Mouse (Mus musculus) hindbrain, embryonic 11.5 days (tissue): ENCODE measurements around the gene Vstm5. TPM values are rescaled to one million over a fixed set of nuclear protein-coding genes. Genes with fewer than 3 reads are reported as not detected.

ENCODE experiments used
- ATAC-seq: fragments of 200-750 bp; cut with Nextera tagmentation; 2 replicates; pipeline ENCODE4 v1.8.0; 2017; ENCODE audit warnings: mild to moderate bottlenecking, moderate TSS enrichment, moderate library complexity; ENCODE audit not compliant: low FRiP score
- DNase-seq: peaks from one replicate; pipeline ENCODE4 v3.0.0-alpha.2; 2015; ENCODE audit warnings: low spot score
- H3K27ac ChIP-seq: fragments of 300-500 bp; sonication (generic); 2 replicates; pipeline ENCODE4 v1.5.1; 2014; ENCODE audit warnings: mild to moderate bottlenecking, low read depth, low read length
- H3K27me3 ChIP-seq: fragments of 300-500 bp; sonication (generic); 2 replicates; pipeline ENCODE4 v1.6.1; 2014; ENCODE audit warnings: mild to moderate bottlenecking, low read length, moderate library complexity, mixed read lengths; ENCODE audit not compliant: control insufficient read depth, insufficient read depth
- H3K36me3 ChIP-seq: fragments of 300-500 bp; sonication (generic); 2 replicates; pipeline ENCODE4 v1.6.1; 2014; ENCODE audit warnings: mild to moderate bottlenecking, low read length, moderate library complexity, mixed read lengths; ENCODE audit not compliant: control insufficient read depth, insufficient read depth
- H3K4me1 ChIP-seq: fragments of 300-500 bp; sonication (generic); replicated peaks from 2 replicates; pipeline ENCODE4 v1.6.1; 2014; ENCODE audit warnings: low read length, mixed read lengths; ENCODE audit not compliant: control insufficient read depth, insufficient read depth
- H3K4me2 ChIP-seq: fragments of 300-500 bp; sonication (generic); replicated peaks from 2 replicates; pipeline ENCODE4 v1.6.1; 2014; ENCODE audit warnings: mild to moderate bottlenecking, low read depth, low read length
- H3K4me3 ChIP-seq: fragments of 300-500 bp; sonication (generic); 2 replicates; pipeline ENCODE4 v1.5.1; 2014; ENCODE audit warnings: low read depth, low read length
- H3K9ac ChIP-seq: fragments of 300-500 bp; sonication (generic); 2 replicates; pipeline ENCODE4 v1.6.1; 2014; ENCODE audit warnings: low read depth, low read length
- H3K9me3 ChIP-seq: fragments of 300-500 bp; sonication (generic); 2 replicates; pipeline ENCODE4 v1.6.1; 2016; ENCODE audit warnings: low read length; ENCODE audit not compliant: control insufficient read depth
- WGBS: fragments of 180-500 bp; shearing (Covaris S2); extraction: QIAGEN DNeasy Blood & Tissue Kit; methylation state at CpG from one replicate; pipeline ENCODE4 v1.1.7; 2014; 5-methylcytosine and 5-hydroxymethylcytosine counted together
- polyA plus RNA-seq: library from polyadenylated mRNA; unstranded; fragments of >200 nt; fragmentation: Nextera tagmentation; extraction: Ambion mirVana; gene quantifications from 2 replicates; pipeline ENCODE4 v1.2.1, GENCODE M21; 2014

Vstm5 gene
- polyA plus RNA-seq, 1 experiment from 2014 or later, result 2.1 TPM

DNA sequence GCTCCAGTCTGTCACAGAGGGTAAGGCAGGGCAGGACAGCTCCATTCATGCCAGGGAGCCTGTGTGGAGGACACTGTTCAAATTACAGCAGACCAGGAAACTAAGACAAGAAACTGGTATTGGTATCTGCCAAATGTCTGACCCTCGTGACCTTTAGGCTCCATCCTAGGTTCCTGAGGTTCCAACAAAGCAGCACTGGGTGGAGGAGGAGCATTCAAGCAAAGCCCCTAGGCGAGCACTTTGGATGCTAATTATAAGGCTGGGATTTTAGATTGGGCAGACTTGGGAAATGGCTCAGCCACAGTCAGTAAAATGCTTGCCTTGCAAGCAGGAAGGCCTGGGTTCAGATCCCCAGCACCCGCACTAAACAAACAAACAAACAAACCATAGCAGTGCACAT is 2.9 kb upstream of the Vstm5 start:
- Histone ChIP-seq H3K4me1 (no peaks in the 10 kb centered on the region), H3K4me2 (no peak overlapping the region), H3K9ac (no peak overlapping the region), H3K36me3 (no peaks in the 10 kb centered on the region), H3K27ac (no peak overlapping the region), H3K4me3 (no peak overlapping the region), H3K9me3 (no peaks in the 10 kb centered on the region), H3K27me3 (no peaks in the 10 kb centered on the region; the same call in 1 of the 2 replicates)
- ATAC-seq (no peak), DNase-seq (no peak)
- 77% methylated on average over 3 of the region's 3 CpGs for WGBS

DNA sequence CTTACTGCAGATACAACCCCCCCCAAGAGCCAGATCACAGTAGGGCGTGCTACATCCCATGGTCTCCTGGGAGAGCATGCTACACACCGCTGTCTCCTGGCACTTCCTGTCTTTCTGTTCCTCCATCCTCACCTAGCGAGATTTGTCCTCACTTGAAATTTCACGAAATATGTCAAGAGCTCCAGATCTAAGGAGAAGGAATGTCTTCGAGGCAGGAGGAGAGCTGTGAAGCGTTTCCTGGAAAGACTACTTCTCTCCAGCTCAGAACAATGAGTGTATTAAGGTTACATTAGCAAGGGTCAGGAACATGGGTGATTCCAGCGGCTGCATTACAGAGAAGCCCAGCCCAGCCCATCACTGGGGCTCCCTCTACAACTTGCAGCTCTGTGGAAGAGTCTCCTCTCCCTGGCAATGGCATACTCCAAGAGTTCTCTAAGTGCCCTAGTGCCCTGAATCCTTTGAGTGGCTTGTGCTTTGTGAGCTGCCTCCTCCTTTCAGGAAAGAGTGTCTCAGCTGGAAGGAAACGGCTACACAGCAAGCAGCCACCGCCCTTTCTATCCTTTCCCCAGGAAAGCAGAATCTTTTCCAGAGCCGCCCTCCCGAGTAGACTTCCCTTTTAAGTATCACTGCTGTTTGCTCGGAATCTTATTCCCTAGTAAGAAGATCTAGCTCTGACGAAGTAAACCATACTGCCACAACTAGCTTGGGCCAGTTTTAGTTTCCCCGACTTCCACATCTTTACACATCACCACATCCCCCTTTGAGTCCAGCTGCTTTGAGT is 1.1 kb upstream of the Vstm5 start:
- Histone ChIP-seq H3K9ac (no peak overlapping the region), H3K4me1 (no peaks in the 10 kb centered on the region), H3K4me3 (no peak overlapping the region), H3K27ac (no peak overlapping the region), H3K27me3 (no peaks in the 10 kb centered on the region; the same call in 1 of the 2 replicates), H3K4me2 (no peak overlapping the region), H3K9me3 (no peaks in the 10 kb centered on the region), H3K36me3 (no peaks in the 10 kb centered on the region)
- ATAC-seq (no peak), DNase-seq (no peak)
- 55% methylated on average over 14 of the region's 14 CpGs for WGBS

DNA sequence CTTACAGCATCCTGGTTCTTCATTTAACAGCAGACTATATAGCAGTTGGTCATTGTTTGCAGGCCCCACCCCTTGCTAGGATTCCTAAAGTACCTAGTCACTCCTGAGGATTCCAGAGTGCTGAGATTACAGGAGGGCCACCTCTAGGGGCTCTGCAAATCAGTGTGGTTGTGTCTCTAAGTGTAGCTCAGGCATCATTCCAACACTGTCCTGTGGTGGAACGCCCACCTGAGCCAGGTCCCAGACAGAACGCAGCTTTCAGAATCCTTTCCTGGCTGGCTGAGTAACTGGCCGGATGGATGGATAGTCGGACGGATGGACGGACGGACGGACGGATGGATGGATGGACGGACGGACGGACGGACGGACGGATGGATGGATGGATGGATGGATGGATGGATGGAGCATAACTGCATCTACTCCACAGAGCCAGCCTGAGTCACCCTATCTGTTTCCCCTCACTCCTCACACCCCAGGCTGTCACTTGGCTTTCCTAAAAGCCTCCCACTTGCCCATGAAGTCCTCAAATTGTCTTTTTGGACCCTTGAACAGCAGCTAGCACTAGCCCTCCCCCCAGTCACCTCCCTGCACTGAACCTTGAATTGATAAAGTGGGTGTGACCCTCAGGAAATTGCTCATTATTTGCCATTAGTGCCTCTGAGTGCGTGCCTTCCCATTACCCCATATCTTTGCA is 401 bp upstream of the Vstm5 start:
- no peak for DNase-seq
- H3K27ac ChIP-seq, result no peak overlapping the region
- peak overlapping the region; percentile 41 for H3K4me3 ChIP-seq
- ATAC-seq, result no peak; the same call in 1 of the 2 replicates
- H3K9me3 ChIP-seq, result no peaks in the 10 kb centered on the region
- 64% methylated on average over 16 of the region's 16 CpGs for WGBS
- peak overlapping the region; percentile 74 for H3K4me2 ChIP-seq
- no peaks in the 10 kb centered on the region for H3K4me1 ChIP-seq
- H3K27me3 ChIP-seq, result no peaks in the 10 kb centered on the region; the same call in 1 of the 2 replicates
- H3K9ac ChIP-seq, result peak overlapping the region; percentile 55; the same call in 1 of the 2 replicates
- H3K36me3 ChIP-seq, result no peaks in the 10 kb centered on the region

DNA sequence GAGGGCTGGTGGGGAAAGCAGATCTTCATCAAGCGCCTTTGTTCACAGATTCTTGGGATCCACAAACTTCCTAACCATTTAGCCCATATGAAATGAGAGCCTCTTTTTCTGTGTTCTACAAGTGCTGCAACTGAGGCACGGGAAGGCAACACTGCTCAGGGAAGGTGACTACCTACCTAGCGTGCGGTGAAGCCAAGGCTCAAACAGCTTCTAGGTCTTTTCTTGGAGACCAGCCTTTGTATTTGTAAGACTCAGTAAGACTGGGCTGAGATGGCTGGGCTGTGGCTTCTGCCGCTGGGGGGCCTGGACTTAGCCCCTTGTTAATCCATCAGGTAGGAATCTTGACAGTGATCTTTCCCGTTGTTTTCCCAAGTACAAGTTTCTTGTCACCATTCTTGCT is 1.2 kb downstream of the Vstm5 start:
- Histone ChIP-seq H3K9ac (no peak overlapping the region), H3K4me2 (no peak overlapping the region), H3K9me3 (no peaks in the 10 kb centered on the region), H3K4me1 (no peaks in the 10 kb centered on the region), H3K27ac (no peak overlapping the region), H3K4me3 (no peak overlapping the region), H3K27me3 (no peaks in the 10 kb centered on the region; the same call in 1 of the 2 replicates), H3K36me3 (no peaks in the 10 kb centered on the region)
- ATAC-seq, result no peak
- DNase-seq, result no peak
- WGBS, result 93% methylated on average over 6 of the region's 6 CpGs

DNA sequence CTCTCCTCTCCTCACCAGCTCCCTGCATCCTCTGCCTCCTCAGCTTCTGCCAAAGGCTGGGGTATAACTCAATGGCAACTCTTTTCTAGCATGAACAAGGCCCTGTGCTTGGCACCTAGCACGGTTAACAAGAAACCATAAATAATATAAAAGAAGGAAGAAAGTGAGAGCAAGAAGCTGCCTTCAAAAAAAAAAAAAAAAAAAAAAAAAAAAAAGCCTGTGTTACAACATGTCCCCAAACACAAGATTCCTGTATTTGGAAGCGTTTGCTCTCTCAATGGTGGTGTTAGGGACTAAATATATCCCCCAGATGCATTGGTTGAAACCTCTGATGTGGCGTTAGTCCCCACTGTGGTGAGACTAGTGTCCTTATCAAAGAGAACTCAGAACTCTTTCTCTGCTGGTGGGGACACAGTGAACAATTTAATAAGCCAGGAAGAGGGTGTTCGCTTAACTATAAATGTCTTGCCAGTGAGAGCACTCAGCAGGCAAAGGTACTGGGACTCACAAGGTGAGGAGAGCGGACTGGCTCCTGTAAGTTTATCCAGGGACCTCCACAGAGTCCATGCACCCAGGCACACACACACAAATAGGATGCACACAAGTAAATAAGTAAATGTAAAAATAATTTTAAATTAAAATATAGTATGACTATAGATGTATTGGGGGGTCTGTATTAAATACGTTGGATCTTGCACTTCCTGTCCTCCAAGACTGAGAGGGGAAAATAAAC is 2.2 kb downstream of the Vstm5 start:
- H3K4me3 ChIP-seq, result no peak overlapping the region
- no peaks in the 10 kb centered on the region for H3K9me3 ChIP-seq
- 78% methylated on average over 6 of the region's 6 CpGs for WGBS
- no peak overlapping the region for H3K4me2 ChIP-seq
- no peaks in the 10 kb centered on the region; the same call in 1 of the 2 replicates for H3K27me3 ChIP-seq
- H3K27ac ChIP-seq, result no peak overlapping the region
- ATAC-seq (no peak), DNase-seq (no peak)
- no peaks in the 10 kb centered on the region for H3K36me3 ChIP-seq
- H3K9ac ChIP-seq, result no peak overlapping the region
- no peaks in the 10 kb centered on the region for H3K4me1 ChIP-seq

DNA sequence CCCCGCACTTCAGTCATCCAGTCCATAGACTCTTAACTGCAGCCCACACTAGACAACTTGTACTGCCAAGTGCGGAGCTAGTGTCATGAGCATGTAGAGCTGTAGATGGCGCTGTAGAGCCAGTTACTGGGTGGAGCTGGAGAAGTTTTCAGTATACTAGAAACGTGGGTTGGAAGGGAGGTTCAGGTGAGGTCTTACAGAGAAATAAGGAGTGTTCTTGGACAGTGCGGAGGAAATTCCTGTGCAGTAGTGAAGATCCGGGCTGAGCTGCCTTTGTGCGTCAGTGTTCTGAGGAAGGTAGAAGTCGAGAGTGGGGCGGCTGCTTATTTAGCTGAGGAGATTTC is 2.7 kb downstream of the Vstm5 start:
- 49% methylated on average over 9 of the region's 9 CpGs for WGBS
- no peak overlapping the region for H3K9ac ChIP-seq
- H3K4me2 ChIP-seq, result no peak overlapping the region
- H3K27ac ChIP-seq, result no peak overlapping the region
- ATAC-seq, result no peak
- peak; percentile 75 for DNase-seq
- no peaks in the 10 kb centered on the region for H3K4me1 ChIP-seq
- no peaks in the 10 kb centered on the region for H3K36me3 ChIP-seq
- no peaks in the 10 kb centered on the region for H3K9me3 ChIP-seq
- no peak overlapping the region for H3K4me3 ChIP-seq
- H3K27me3 ChIP-seq, result no peaks in the 10 kb centered on the region; the same call in 1 of the 2 replicates

DNA sequence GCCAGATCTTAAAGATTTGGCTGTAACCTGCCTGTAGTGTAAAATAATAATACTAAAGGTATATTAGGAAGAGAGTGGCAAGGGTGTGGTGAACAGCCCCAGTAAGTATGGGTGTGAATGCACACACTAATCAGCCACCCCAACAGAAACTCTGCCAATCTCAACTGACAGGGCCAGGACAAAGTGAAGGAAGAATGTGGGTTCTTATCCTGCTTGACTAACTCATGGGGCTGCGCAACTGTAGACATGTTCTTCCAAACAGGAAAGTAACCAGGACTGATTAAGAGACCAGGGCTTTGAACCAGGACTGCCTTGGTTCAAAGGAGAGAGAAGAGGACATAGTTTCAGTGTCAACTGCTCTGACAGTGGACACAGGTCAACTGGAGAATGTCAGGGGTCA is 3.3 kb downstream of the Vstm5 start:
- DNase-seq, result no peak
- 96% methylated on average over 1 of the region's 1 CpGs for WGBS
- no peak for ATAC-seq

DNA sequence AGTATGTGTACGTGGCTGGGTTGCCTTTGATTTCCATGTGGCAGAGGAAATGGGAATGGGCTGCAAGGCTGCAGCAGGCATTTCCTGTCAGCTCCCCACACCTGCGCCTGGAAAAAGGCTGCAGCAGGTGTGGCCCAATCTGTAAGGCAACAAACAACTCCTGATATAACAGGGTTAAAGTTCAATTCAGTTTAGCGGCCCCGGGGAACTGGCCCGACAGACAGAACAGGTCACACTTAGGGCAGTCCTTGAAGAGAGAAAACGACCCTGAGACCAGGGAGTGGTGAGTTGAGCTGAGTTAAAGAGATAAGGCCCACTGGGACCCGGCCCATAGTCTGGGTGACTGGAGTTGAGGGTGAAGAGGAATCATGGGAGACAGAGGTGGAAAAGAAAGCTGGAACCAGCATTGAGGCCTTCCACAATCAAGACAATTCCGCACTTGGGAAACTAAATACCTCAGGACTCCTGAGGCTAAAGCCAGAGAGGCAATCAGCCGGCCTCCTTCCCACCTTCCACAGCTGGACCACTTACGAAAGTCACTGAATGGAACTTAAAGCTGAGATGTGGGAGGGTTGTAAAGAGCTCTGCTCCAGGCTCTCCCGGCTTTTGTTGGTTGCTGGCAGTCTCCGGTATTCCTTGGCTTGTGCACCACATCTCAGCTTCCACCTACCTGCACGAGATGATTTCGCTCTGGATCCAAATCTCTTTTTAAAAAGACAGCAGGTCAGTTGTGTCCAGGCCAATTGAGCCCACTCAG is 6.7 kb downstream of the Vstm5 start:
- 82% methylated on average over 14 of the region's 14 CpGs for WGBS

More for the DNA sequence above, 3.3 kb downstream of the Vstm5 start:
- Histone ChIP-seq H3K9me3 (no peaks in the 10 kb centered on the region), H3K9ac (no peak overlapping the region), H3K36me3 (no peaks in the 10 kb centered on the region), H3K4me3 (no peak overlapping the region), H3K4me1 (no peaks in the 10 kb centered on the region), H3K4me2 (no peak overlapping the region), H3K27me3 (no peaks in the 10 kb centered on the region; the same call in 1 of the 2 replicates), H3K27ac (no peak overlapping the region)

More for the DNA sequence above, 6.7 kb downstream of the Vstm5 start:
- Histone ChIP-seq H3K4me3 (no peak overlapping the region), H3K4me1 (no peaks in the 10 kb centered on the region), H3K27ac (no peak overlapping the region), H3K27me3 (no peaks in the 10 kb centered on the region), H3K36me3 (no peaks in the 10 kb centered on the region), H3K9ac (no peak overlapping the region), H3K9me3 (no peaks in the 10 kb centered on the region), H3K4me2 (no peak overlapping the region)
- no peak for ATAC-seq
- no peak for DNase-seq
